Comparison of ENCODE assay signal across 27 mouse cellular contexts in the genomic region with DNA sequence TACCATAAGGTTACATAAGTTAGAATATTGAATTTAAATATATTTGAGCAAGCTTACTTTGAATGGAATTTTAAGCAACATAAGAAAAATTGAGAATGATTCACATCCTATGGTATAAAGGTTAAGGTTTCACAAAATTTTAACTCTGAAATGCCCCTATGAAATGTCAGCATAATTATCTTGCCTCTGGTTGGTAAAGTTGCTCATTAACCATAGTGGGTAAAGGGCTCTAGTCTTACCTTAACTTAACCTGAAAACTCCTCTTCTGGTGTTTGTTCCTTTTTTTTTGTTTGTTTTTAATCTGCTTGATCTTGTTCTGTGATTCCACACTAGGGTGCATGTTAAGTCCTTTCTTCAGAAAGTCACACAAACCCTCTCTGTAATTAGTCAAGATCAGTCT.
"Had no signal": no experiment of that assay in that cellular context is flagged by ENCODE, and none has a peak within 500 bp of the region (broad histone marks: within the 10 kb centered on the region; RNA-seq: fewer than 3 reads in every experiment).

No protein-coding gene starts in this region.

- H3K36me3 ChIP-seq: heart, embryonic 10.5 days; heart, embryonic 12.5 days; heart, embryonic 13.5 days; heart, embryonic 15.5 days; hindbrain, embryonic 10.5 days; hindbrain, embryonic 12.5 days; hindbrain, embryonic 15.5 days; intestine, embryonic 15.5 days; kidney, embryonic 15.5 days had no signal

- H3K4me1 ChIP-seq: heart, embryonic 10.5 days; heart, embryonic 13.5 days; heart, embryonic 15.5 days; hindbrain, embryonic 10.5 days; hindbrain, embryonic 12.5 days; hindbrain, embryonic 13.5 days; hindbrain, embryonic 15.5 days; intestine, embryonic 15.5 days; kidney, embryonic 15.5 days had no signal

- H3K9ac ChIP-seq: heart, embryonic 12.5 days; heart, embryonic 13.5 days; heart, embryonic 15.5 days; hindbrain, embryonic 12.5 days; hindbrain, embryonic 13.5 days; hindbrain, embryonic 14.5 days; hindbrain, embryonic 15.5 days; intestine, embryonic 15.5 days; kidney, embryonic 15.5 days had no signal

- H3K27me3 ChIP-seq: heart, embryonic 12.5 days; heart, embryonic 13.5 days; heart, embryonic 15.5 days; hindbrain, embryonic 12.5 days; hindbrain, embryonic 13.5 days; hindbrain, embryonic 15.5 days; intestine, embryonic 15.5 days; kidney, embryonic 15.5 days had no signal

- H3K4me3 ChIP-seq: heart, adult 2 months; heart, embryonic 10.5 days; heart, embryonic 12.5 days; heart, embryonic 13.5 days; heart, embryonic 15.5 days; hindbrain, embryonic 10.5 days; hindbrain, embryonic 12.5 days; hindbrain, embryonic 13.5 days; hindbrain, embryonic 15.5 days; intestine, embryonic 15.5 days; kidney, embryonic 15.5 days; layer of hippocampus, adult 2 months; left cerebral cortex, adult 2 months had no signal

- H3K4me2 ChIP-seq: heart, embryonic 11.5 days; heart, embryonic 12.5 days; heart, embryonic 13.5 days; heart, embryonic 15.5 days; hindbrain, embryonic 12.5 days; hindbrain, embryonic 13.5 days; hindbrain, embryonic 14.5 days; hindbrain, embryonic 15.5 days; intestine, embryonic 15.5 days; kidney, embryonic 15.5 days had no signal

- DNase-seq: heart, adult 2 months; heart, postnatal 10 days; heart, postnatal 14 days; heart, postnatal 36 days; heart, postnatal 4 days; layer of hippocampus, adult 9-11 months; layer of hippocampus, postnatal 36 days had no signal

- H3K27ac ChIP-seq: heart, adult 2 months; heart, embryonic 10.5 days; heart, embryonic 13.5 days; heart, embryonic 15.5 days; hindbrain, embryonic 10.5 days; hindbrain, embryonic 12.5 days; hindbrain, embryonic 13.5 days; hindbrain, embryonic 14.5 days; hindbrain, embryonic 15.5 days; hindbrain, postnatal 0 days; intestine, embryonic 15.5 days; kidney, embryonic 15.5 days; kidney, postnatal 0 days; layer of hippocampus, adult 2 months; left cerebral cortex, adult 2 months had no signal

- H3K9me3 ChIP-seq: heart, embryonic 15.5 days; hindbrain, embryonic 12.5 days; hindbrain, embryonic 15.5 days; intestine, embryonic 15.5 days had no signal

- ATAC-seq: hindbrain, embryonic 16.5 days; hindbrain, postnatal 0 days; inflammation-experienced regulatory T-cells, adult 6 months; intestine, embryonic 15.5 days; intestine, embryonic 16.5 days; intestine, postnatal 0 days had no signal
